Mouse (Mus musculus) left cerebral cortex, postnatal 36 days (tissue): Measurements from ENCODE around the gene Ddx51. TPM values are rescaled to one million over a fixed set of nuclear protein-coding genes. Genes with fewer than 3 reads are reported as not detected.

Source experiments
- DNase-seq, 2 experiments: peaks; one replicate each; pipeline ENCODE4 v3.0.0; 2021 to 2022; ENCODE audit warnings: low spot score in 2 of 2, mixed read lengths in 1 of 2
- intact Hi-C: fragments of 180-260 bp; cut with DNase I; formaldehyde crosslinking; loops from one replicate; pipeline ENCODE4 v1.15.1; 2025
- total RNA-seq, 2 experiments: library from RNA; stranded (reverse); gene quantifications; 2 replicates each; pipeline ENCODE4 v1.2.3; 2021

The Ddx51 gene
- 10 to 100 TPM; 28.7 to 31.7 TPM for total RNA-seq

GRCm38 (mm10) chr5:110652719-110653648 lies at the start of gene Ddx51, which contains the start of gene Noc4l:
Gene Ddx51 (plus strand): TSS chr5:110653451.
Gene Noc4l (minus strand): TSS chr5:110653417.
- intact Hi-C loops: no loop called here
- DNase-seq: peak; percentile 95 to 97

DNA sequence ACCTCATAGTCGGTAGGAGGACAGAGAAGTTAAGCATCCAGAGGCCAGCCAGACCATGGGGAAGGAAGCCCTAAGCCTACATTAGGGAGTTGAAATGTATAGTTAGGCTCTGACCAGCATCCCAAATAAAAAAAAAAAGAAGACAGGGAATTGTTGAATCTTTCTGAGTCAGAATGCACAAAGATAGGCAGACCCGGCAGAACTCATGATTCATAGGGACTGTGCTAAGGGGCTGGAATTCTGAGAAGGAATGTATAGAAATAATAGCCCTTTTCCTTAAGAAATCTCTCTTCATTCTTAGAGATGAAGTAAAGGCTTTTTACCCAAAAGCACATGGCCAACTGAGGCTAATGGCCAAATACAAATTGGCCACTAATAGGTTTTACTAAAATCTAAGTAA lies 48.9 kb upstream of the Ddx51 start:
- intact Hi-C loops: no loop called here
- DNase-seq: no peak

DNA sequence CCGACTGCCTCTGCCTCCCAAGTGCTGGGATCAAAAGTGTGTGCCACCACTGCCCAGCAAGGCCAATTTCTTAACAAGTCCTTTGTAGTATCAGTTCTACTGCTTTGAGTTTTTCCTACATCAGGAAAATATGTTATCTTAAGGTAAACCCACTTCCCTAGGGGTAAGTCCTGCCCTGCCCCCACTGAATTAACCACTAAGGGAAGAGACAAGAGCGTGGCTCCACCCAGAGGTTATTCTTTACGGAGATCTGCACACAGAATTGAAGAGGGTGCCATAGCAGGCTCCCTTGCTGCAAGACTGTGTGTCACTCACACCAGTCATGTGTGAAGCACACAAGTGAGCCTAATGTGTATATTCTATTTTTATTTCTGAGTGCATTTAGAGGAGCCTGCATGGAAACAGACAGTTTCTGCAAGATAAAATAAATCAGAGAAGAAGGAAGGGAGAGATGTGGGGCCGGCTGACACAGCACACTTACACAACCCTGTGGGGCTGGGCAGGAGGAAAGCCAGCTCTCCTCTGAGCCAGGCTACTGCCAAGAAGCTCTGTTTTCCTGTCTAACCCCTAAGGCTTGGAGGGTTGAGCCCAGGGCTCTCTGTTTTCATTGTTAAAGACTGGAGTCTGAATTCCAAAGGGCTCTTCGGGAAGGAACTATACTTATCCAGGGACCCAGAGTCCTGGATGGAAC lies 47.6 kb upstream of the Ddx51 start:
- intact Hi-C loops: no loop called here
- no peak for DNase-seq

DNA sequence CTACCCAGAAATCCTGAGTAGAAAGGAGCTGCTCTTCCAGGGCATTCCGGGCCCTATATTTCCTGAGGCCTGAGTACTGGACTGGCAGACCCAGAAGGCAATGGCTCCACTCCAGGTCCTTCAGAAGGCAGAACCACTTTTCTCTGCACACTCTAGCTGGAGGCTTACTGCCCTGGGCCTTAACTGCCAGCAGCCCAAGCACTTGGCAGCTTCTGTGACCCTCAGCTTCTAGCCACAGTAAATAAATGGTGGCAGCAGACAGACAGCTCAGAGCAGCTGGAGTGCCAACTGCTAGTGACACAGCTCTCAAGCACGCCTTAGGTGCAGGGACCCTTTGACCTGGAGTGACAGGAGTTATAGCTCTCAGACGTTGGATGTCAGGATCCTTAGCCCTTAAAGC lies 45.5 kb upstream of the Ddx51 start:
- intact Hi-C loops: no loop called here
- DNase-seq: no peak

- no peak for DNase-seq
- intact Hi-C loops: no loop called here
Observed at GRCm38 (mm10) chr5:110608336-110608735, 44.9 kb upstream of the Ddx51 start.

GRCm38 (mm10) chr5:110608941-110609340 lies 44.3 kb upstream of the Ddx51 start:
- intact Hi-C loops: no loop called here
- no peak for DNase-seq

DNA sequence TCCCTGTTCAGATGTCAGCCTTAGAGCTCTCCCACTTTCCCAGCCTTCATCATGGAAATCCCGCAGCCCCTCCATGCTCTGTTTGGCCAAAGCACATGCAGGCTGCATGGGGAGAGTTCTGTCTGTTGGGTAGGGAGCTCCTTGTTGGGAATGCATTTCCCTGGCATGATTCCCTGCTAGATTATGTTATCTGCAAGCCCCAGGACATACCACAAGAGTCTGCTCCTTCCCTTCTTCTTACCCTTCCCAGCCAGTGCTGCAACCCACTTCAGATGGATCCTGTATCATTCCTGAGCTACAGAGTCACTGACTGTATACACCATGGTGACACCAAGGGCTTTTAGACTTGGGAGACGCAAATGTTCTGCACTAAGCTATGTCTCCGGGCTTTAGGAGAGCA lies 43.8 kb upstream of the Ddx51 start:
- intact Hi-C loops: no loop called here

DNA sequence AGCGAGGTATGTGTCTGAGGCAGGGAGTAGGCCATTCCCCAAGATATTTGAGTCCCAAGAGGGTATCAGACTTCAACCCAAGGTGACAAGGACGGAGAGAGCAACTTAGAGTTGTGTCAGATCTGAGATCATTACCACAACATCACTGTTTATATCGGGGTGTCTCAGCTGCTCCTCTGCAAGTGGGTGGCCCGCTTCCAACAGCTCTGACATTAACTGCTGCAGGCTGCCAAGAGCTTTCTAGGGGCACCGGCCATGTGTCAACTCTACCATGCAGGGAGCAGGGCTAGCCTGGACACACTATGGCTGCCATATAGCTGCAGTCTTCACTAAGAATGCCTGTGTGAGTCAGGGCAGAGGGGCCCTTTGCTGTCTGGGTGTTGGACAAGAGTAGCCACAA lies 43.4 kb upstream of the Ddx51 start:
- intact Hi-C loops: no loop called here
- DNase-seq: no peak

More for the DNA sequence above, 43.8 kb upstream of the Ddx51 start:
- no peak for DNase-seq

GRCm38 (mm10) chr5:110610484-110610883 lies 42.8 kb upstream of the Ddx51 start:
- intact Hi-C loops: no loop called here
- DNase-seq: no peak

DNA sequence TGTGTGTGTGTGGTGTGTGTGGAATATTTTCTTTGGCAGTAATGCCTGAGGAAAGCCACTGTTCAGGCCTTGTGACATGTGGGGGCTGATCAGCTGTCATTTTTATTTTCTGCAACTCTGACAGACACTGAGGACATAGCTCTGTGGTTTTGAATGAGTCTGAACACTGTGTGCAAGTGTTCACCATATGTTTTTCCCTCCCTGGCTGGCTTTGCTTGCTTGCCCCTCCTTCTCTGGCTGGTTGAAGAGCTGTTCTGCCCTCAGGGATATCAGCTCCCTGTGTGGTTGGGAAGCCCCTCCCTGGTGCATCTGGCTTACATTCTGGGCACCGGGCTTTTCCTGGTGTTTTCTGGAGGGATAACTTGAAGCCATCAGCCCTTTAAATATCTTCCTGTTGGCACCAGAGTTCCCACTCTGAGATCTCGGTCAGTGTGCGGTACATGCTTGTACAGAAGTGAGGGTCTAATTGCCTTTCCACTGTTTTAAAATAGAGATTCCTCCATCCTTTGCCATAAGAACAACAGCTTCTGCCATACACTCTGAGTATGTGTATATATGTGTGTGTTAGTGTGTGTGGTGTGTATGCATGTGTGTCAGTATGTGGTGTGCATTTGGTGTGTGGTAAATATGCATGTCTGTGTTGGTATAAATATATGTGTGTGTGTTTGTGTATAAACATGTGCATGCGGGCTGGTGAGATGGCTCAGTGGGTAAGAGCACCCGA lies 41.7 kb upstream of the Ddx51 start:
- intact Hi-C loops: no loop called here
- DNase-seq: no peak

- intact Hi-C loops: no loop called here
- no peak for DNase-seq
Observed at GRCm38 (mm10) chr5:110619226-110619625, 34.0 kb upstream of the Ddx51 start.

DNA sequence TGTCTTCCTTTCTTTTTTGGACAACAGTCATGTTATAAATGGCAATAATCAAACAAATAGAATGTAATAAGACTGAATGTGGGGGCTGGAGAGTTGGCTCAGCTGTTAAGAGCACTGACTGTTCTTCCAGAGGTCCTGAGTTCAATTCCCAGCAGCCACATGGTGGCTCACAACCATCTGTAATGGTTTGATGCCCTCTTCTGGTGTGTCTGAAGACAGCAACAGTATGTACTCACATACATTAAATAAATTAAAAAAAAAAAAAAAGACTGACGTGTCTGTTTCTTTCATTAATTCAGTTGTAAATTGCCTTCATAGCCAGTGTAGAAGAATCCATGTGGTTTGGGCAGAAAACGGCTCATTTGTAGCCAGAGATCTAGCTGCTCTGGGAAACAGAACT lies 28.9 kb upstream of the Ddx51 start:
- intact Hi-C loops: no loop called here
- DNase-seq: no peak

DNA sequence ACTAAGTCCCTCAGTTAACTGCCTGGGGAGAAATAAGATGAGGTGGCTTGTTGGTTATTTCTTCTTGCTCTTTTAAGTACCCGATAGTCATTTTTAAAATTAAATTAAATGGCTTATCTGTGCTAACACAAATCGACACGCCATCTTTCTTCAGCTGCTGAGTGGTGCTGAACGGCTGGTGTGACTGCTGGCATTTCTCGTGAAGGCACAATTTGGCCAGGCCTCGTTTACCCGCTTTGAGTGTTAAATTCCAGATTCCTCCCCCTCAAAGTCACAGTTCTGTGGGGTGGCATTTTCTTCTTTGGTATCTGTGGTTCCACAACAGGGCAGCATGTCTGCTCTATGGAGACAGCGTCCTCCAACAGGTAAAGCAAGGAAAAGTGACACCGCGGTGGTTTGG lies 25.9 kb upstream of the Ddx51 start:
- no peak for DNase-seq

DNA sequence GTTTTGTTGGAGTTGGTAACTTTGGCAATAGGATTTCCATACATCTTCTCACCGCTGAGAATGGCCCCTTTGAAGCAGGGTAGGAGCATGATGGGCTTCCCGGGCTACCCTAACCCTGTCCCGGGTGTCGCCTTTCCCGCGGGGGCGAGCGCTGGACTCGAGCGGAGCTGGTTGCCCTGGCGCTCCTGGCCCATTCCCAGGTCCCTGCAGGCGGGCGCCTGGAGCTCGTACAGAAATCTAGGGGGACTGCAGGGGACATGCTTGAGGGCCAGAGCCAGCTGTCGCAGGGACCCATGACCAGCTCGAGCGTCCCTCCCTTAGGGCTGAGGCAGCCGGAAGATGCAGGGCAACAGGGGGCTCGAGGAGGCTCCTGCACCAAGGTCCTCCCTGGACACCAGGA lies 25.1 kb upstream of the Ddx51 start:
- intact Hi-C loops: no loop called here
- no peak for DNase-seq

More for the DNA sequence above, 25.9 kb upstream of the Ddx51 start:
- intact Hi-C loops: no loop called here

GRCm38 (mm10) chr5:110629525-110630120 lies 23.6 kb upstream of the Ddx51 start:
- DNase-seq: no peak
- intact Hi-C loops: no loop called here

- DNase-seq: no peak
- intact Hi-C loops: loop anchor here (1.0 to 5.0 kb wide), 2 partner anchors 142 to 279 kb away; no protein-coding TSS in a partner anchor
Observed at GRCm38 (mm10) chr5:110635951-110636707, 17.1 kb upstream of the Ddx51 start.

DNA sequence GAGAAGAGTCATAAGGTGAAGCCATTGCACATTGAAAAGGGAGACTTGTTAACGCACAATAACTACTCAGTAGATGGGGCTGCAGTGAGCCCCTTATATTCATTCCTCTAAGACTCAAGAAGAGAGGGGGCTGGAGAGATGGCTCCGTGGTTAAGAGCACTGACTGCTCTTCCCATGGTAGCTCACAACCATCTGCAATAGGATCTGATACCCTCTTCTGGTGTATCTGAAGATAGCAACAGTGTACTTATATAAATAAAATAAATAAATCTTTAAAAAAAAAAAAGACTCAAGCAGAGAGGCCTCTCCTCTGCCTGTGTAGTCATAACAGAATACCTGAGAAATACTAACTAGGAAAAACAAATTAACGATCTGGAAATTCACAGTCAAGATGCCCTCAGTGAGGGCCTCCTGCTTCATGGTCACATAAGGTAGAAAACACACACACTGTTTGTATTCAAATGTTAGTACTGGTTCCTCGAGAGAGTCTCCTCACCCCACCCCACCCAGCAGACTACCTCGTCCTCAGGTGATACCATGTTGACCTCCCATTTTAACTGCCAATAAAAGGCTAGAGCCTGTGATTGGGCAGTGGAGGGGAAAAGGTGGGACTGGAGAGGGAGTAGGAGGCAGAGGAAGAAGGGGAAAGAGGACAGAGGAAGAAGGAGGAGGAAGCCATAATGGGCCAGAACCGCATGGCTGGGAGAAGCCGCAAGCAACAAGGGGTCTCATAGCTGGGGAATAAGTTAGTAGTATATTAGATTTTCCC lies 14.8 kb upstream of the Ddx51 start:
- DNase-seq: no peak
- intact Hi-C loops: loop anchor here (5.0 kb wide), 1 partner anchor 281 kb away; no protein-coding TSS in a partner anchor

DNA sequence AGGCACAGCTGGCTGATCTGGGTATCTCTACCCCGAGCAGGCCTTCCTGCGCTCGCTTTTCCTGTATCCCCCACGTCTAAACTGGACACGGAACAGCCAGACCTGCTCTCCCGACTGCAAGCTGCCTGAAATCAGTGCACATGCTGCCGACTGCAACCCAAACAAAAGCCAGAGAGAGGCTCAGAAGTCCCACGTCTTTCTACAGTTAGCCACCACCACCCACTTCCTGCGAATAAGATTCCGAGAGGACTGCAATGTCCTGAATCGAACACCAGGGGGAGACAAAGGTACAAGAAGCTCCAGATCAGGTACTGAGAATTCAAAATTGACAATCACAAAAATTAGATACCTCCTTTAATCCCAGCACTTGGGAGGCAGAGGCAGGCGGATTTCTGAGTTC lies 13.8 kb upstream of the Ddx51 start:
- intact Hi-C loops: loop anchor here (5.0 kb wide), 1 partner anchor 282 kb away; no protein-coding TSS in a partner anchor
- peak; percentile 79 to 87 for DNase-seq
